Mouse (Mus musculus) cerebellum, adult (tissue): ENCODE results near the gene Tlr3.

Source experiments
- ATAC-seq: cut with Nextera tagmentation; 2 replicates; pipeline ENCODE4 v1.9.2; 2017; ENCODE audit warnings: mild to moderate bottlenecking, moderate library complexity, mixed read lengths; ENCODE audit not compliant: insufficient number of reproducible peaks, low FRiP score, low TSS enrichment

Tlr3 gene

GRCm38 (mm10) chr8:45358132-45358918, 52.6 kb downstream of the Tlr3 start:
- ATAC-seq: peak; percentile 81

DNA sequence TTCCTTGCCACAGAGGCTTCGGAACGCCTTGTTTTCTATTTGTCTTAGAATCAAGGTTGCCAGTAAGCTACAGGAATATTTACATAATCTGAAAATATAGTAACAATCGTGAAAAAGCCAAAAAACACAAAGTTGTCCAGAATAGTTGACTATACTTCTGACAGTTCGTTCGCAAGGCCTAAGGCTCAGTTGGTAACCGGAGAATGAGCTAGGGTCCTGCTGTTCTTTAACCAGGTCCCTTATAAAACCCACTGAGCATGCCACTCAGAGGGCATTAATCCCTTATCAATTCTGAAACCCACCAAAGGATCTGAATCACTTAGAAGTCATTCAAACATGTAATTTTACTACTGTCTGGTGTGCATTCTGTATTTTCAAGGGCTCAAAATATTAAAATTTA, 55.1 kb downstream of the Tlr3 start:
- no peak for ATAC-seq
